Mouse (Mus musculus) heart, postnatal 0 days (tissue): ENCODE results near the gene Cox17.

Experiments
- CTCF ChIP-seq: IDR thresholded peaks from 2 replicates; pipeline ENCODE4 v1.5.1; 2016; ENCODE audit warnings: antibody characterized with exemption, control low read depth, low read depth
- EP300 ChIP-seq: IDR thresholded peaks from 2 replicates; pipeline ENCODE4 v1.6.1; 2016; ENCODE audit warnings: antibody characterized with exemption, low read depth

- TF ChIP-seq CTCF (no peak), EP300 (no peak)
These were observed 28.3 kb upstream of the Cox17 start for GRCm38 (mm10) chr16:38318492-38318891.
